Mouse (Mus musculus) stomach, postnatal 0 days (tissue): ENCODE measurements around the gene Tmod1.

Experiments
- CTCF ChIP-seq: IDR thresholded peaks from 2 replicates; pipeline ENCODE4 v1.5.1; 2016; ENCODE audit warnings: antibody characterized with exemption, low read depth, mild to moderate bottlenecking, moderate library complexity
- EP300 ChIP-seq: optimal IDR thresholded peaks from 2 replicates; pipeline ENCODE3; 2016; ENCODE audit warnings: antibody characterized with exemption

DNA sequence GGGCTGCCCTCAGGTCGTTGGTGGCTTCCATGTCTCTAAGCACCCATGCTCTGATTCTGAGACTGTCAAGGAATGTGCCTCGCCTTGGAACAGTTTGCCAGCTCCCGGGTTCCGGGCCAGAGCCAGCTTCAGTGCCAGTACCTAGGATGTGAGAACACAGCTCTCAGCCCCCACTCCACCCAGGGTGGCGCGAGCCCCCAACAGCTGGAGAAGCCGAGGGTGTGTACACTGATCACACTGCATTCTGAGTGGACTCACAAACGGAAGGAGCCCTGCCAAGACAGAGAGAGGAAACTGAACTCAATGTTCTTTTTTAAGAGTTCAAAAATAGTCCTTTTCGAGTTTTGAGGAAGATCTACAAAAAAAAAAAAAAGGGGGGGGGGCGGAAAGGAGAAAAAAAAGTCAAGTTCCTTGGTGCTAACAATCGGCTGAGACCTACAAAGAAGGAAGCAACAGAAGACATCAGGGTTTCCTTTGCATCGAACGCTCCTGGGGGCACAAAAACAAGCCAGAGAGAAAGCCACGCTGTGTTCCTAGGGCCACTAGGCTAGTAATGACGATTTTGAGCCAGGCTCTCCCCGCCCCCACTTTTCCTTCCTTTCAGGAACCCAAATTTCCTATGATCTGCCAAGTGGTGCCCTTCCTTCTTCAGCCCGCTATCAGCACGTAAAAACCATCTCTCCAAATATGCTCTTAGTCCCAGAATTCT is 48.1 kb downstream of the Tmod1 start:
- TF ChIP-seq CTCF (no peak), EP300 (no peak)
